Mouse (Mus musculus): ENCODE measurements around the gene Pabpc1l. TPM values are rescaled to one million over a fixed set of nuclear protein-coding genes. Genes with fewer than 3 reads are reported as not detected.

Gene Pabpc1l
- total and polyA plus RNA-seq, 2 experiments, result under 0.01 TPM; not detected in 1

GRCm38 (mm10) chr2:164007547-164007946 is 17.7 kb upstream of the Pabpc1l start:
- H3K79me2 ChIP-seq (ENCODE audit: control insufficient read depth, insufficient read depth, low read length), result peaks cover 34% of the 10 kb centered on the region; the same call in 1 of the 2 replicates
- DNase-seq (ENCODE audit: extremely low read depth, low read depth, low spot score), result no peak
- H3K27ac ChIP-seq (replicated peaks; ENCODE audit: insufficient read depth, low read depth, low read length), result no peak overlapping the region
- H3K36me3 ChIP-seq (ENCODE audit: control insufficient read depth, insufficient read depth, low read length), result peaks cover 9% of the 10 kb centered on the region
- peaks cover 13% of the 10 kb centered on the region for H3K4me1 ChIP-seq (ENCODE audit: control insufficient read depth, insufficient read depth, low read length)
- TF ChIP-seq CTCF (IDR thresholded peaks at IDR 0.05; ENCODE audit: low read depth, low read length), result no peak
- TF ChIP-seq POLR2A (IDR thresholded peaks at IDR 0.05; ENCODE audit: extremely low read depth, insufficient read depth, low read length), result no peak
- H3K9ac ChIP-seq (ENCODE audit: low read depth, low read length), result no peak overlapping the region
- no peaks in the 10 kb centered on the region for H3K27me3 ChIP-seq (ENCODE audit: control insufficient read depth, insufficient read depth, low read length)
- H3K4me3 ChIP-seq (ENCODE audit: insufficient read depth, low read depth, low read length), result no peak overlapping the region
- WGBS, result 93% methylated on average over 8 of the region's 8 CpGs

- no peak for DNase-seq (ENCODE audit: extremely low read depth, low read depth, low spot score)
- no peak for TF ChIP-seq POLR2A (IDR thresholded peaks at IDR 0.05; ENCODE audit: extremely low read depth, insufficient read depth, low read length)
- TF ChIP-seq CTCF (IDR thresholded peaks at IDR 0.05; ENCODE audit: low read depth, low read length), result no peak
- Histone ChIP-seq H3K4me1 (ENCODE audit: control insufficient read depth, insufficient read depth, low read length) (peaks cover 13% of the 10 kb centered on the region), H3K36me3 (ENCODE audit: control insufficient read depth, insufficient read depth, low read length) (peaks cover 12% of the 10 kb centered on the region), H3K27me3 (ENCODE audit: control insufficient read depth, insufficient read depth, low read length) (no peaks in the 10 kb centered on the region), H3K9ac (ENCODE audit: low read depth, low read length) (no peak overlapping the region), H3K4me3 (ENCODE audit: insufficient read depth, low read depth, low read length) (no peak overlapping the region), H3K27ac (replicated peaks; ENCODE audit: insufficient read depth, low read depth, low read length) (peak overlapping the region; percentile 27; the same call in 1 of the 2 replicates), H3K79me2 (ENCODE audit: control insufficient read depth, insufficient read depth, low read length) (peaks cover 34% of the 10 kb centered on the region; the same call in 1 of the 2 replicates)
- WGBS, result 76% methylated on average over 2 of the region's 2 CpGs
Measured at GRCm38 (mm10) chr2:164007987-164008545, 17.2 kb upstream of the Pabpc1l start.

GRCm38 (mm10) chr2:164009227-164009626 is 16.0 kb upstream of the Pabpc1l start:
- Histone ChIP-seq H3K36me3 (ENCODE audit: control insufficient read depth, insufficient read depth, low read length) (peaks cover 21% of the 10 kb centered on the region), H3K4me1 (ENCODE audit: control insufficient read depth, insufficient read depth, low read length) (peaks cover 13% of the 10 kb centered on the region), H3K27ac (replicated peaks; ENCODE audit: insufficient read depth, low read depth, low read length) (peak overlapping the region; percentile 57), H3K4me3 (ENCODE audit: insufficient read depth, low read depth, low read length) (no peak overlapping the region), H3K9ac (ENCODE audit: low read depth, low read length) (no peak overlapping the region; the same call in 1 of the 2 replicates), H3K79me2 (ENCODE audit: control insufficient read depth, insufficient read depth, low read length) (peaks cover 25% of the 10 kb centered on the region; the same call in 1 of the 2 replicates), H3K27me3 (ENCODE audit: control insufficient read depth, insufficient read depth, low read length) (no peaks in the 10 kb centered on the region)
- 53% methylated on average over 6 of the region's 6 CpGs for WGBS
- DNase-seq (ENCODE audit: extremely low read depth, low read depth, low spot score), result peak; percentile 69
- TF ChIP-seq POLR2A (IDR thresholded peaks at IDR 0.05; ENCODE audit: extremely low read depth, insufficient read depth, low read length), result no peak
- TF ChIP-seq CTCF (IDR thresholded peaks at IDR 0.05; ENCODE audit: low read depth, low read length), result no peak

GRCm38 (mm10) chr2:164010496-164010895 is 14.8 kb upstream of the Pabpc1l start:
- H3K9ac ChIP-seq (ENCODE audit: low read depth, low read length), result no peak overlapping the region
- H3K27me3 ChIP-seq (ENCODE audit: control insufficient read depth, insufficient read depth, low read length), result no peaks in the 10 kb centered on the region
- H3K27ac ChIP-seq (replicated peaks; ENCODE audit: insufficient read depth, low read depth, low read length), result no peak overlapping the region
- DNase-seq (ENCODE audit: extremely low read depth, low read depth, low spot score), result peak; percentile 64
- TF ChIP-seq POLR2A (IDR thresholded peaks at IDR 0.05; ENCODE audit: extremely low read depth, insufficient read depth, low read length) (no peak), CTCF (IDR thresholded peaks at IDR 0.05; ENCODE audit: low read depth, low read length) (no peak)
- peaks cover 13% of the 10 kb centered on the region for H3K4me1 ChIP-seq (ENCODE audit: control insufficient read depth, insufficient read depth, low read length)
- H3K79me2 ChIP-seq (ENCODE audit: control insufficient read depth, insufficient read depth, low read length), result peaks cover 22% of the 10 kb centered on the region; the same call in 1 of the 2 replicates
- H3K4me3 ChIP-seq (ENCODE audit: insufficient read depth, low read depth, low read length), result no peak overlapping the region
- peaks cover 34% of the 10 kb centered on the region for H3K36me3 ChIP-seq (ENCODE audit: control insufficient read depth, insufficient read depth, low read length)
- WGBS, result 56% methylated on average over 5 of the region's 5 CpGs

- H3K27ac ChIP-seq (replicated peaks; ENCODE audit: insufficient read depth, low read depth, low read length), result no peak overlapping the region
- peaks cover 22% of the 10 kb centered on the region; the same call in 1 of the 2 replicates for H3K79me2 ChIP-seq (ENCODE audit: control insufficient read depth, insufficient read depth, low read length)
- H3K9ac ChIP-seq (ENCODE audit: low read depth, low read length), result no peak overlapping the region
- H3K36me3 ChIP-seq (ENCODE audit: control insufficient read depth, insufficient read depth, low read length), result peaks cover 38% of the 10 kb centered on the region
- no peak for DNase-seq (ENCODE audit: extremely low read depth, low read depth, low spot score)
- WGBS, result 82% methylated on average over 3 of the region's 3 CpGs
- no peak for TF ChIP-seq POLR2A (IDR thresholded peaks at IDR 0.05; ENCODE audit: extremely low read depth, insufficient read depth, low read length)
- TF ChIP-seq CTCF (IDR thresholded peaks at IDR 0.05; ENCODE audit: low read depth, low read length), result no peak
- no peaks in the 10 kb centered on the region for H3K27me3 ChIP-seq (ENCODE audit: control insufficient read depth, insufficient read depth, low read length)
- H3K4me1 ChIP-seq (ENCODE audit: control insufficient read depth, insufficient read depth, low read length), result peaks cover 13% of the 10 kb centered on the region
- no peak overlapping the region for H3K4me3 ChIP-seq (ENCODE audit: insufficient read depth, low read depth, low read length)
Measured at GRCm38 (mm10) chr2:164010944-164011343, 14.3 kb upstream of the Pabpc1l start.

- H3K27me3 ChIP-seq (ENCODE audit: control insufficient read depth, insufficient read depth, low read length), result no peaks in the 10 kb centered on the region
- 95% methylated on average over 16 of the region's 16 CpGs for WGBS
- H3K79me2 ChIP-seq (ENCODE audit: control insufficient read depth, insufficient read depth, low read length), result peaks cover 4% of the 10 kb centered on the region; the same call in 1 of the 2 replicates
- no peak overlapping the region for H3K4me3 ChIP-seq (ENCODE audit: insufficient read depth, low read depth, low read length)
- no peak for DNase-seq (ENCODE audit: extremely low read depth, low read depth, low spot score)
- TF ChIP-seq POLR2A (IDR thresholded peaks at IDR 0.05; ENCODE audit: extremely low read depth, insufficient read depth, low read length) (no peak), CTCF (IDR thresholded peaks at IDR 0.05; ENCODE audit: low read depth, low read length) (no peak)
- no peaks in the 10 kb centered on the region; the same call in 1 of the 2 replicates for H3K4me1 ChIP-seq (ENCODE audit: control insufficient read depth, insufficient read depth, low read length)
- H3K27ac ChIP-seq (replicated peaks; ENCODE audit: insufficient read depth, low read depth, low read length), result no peak overlapping the region
- H3K36me3 ChIP-seq (ENCODE audit: control insufficient read depth, insufficient read depth, low read length), result peaks cover 53% of the 10 kb centered on the region
- H3K9ac ChIP-seq (ENCODE audit: low read depth, low read length), result no peak overlapping the region
Measured at GRCm38 (mm10) chr2:164015304-164015703, 9.9 kb upstream of the Pabpc1l start.
